Mouse (Mus musculus) layer of hippocampus, adult 2 months (tissue): ENCODE data around the gene Uvrag. TPM values are rescaled to one million over a fixed set of nuclear protein-coding genes. Genes with fewer than 3 reads are reported as not detected.
"Not testable (repeated sequence)": the region's sequence is repeated elsewhere in the genome, so short reads cannot be mapped to it uniquely, and the experiment has no call there.

Source experiments
- DNase-seq, 2 experiments: peaks; one replicate each; pipeline ENCODE4 v3.0.0; 2022; ENCODE audit warnings: low spot score in 2 of 2
- H3K27ac ChIP-seq: fragments of 200-600 bp; 2 replicates; pipeline ENCODE4 v1.8.1; 2022
- H3K4me3 ChIP-seq: fragments of 200-600 bp; 2 replicates; pipeline ENCODE4 v1.8.1; 2022; ENCODE audit warnings: mild to moderate bottlenecking
- CTCF ChIP-seq: fragments of 200-600 bp; conservative IDR thresholded peaks from 2 replicates; pipeline ENCODE4 v1.8.1; 2022; ENCODE audit warnings: antibody characterized with exemption, mild to moderate bottlenecking, moderate library complexity
- total RNA-seq, 2 experiments: library from RNA; stranded (reverse); gene quantifications; 2 replicates each; pipeline ENCODE4 v1.2.3; 2021

The Uvrag gene
- total RNA-seq, 2 experiments from 2014 or later: 48.9 to 52.4 TPM

DNA sequence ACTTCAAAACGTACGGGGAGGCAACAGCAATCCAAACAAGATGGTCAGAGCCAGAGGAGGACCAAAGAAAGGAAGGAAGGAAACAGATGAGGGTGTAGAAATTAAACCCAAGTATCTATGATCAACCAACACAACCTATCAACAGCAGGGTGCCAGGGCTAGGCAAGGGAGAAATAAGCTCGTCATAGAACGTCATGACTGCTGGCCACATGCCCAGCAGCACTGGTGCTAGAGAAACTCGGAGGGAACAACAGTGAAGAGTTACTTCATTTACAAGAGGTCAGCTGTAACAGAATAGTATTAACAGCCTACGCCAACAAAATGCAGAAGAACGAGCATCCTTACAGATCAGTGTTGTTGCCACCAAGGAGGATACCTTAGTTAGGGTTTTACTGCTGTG lies 73.2 kb downstream of the Uvrag start:
- Histone ChIP-seq H3K27ac (peak overlapping the region; percentile 36), H3K4me3 (no peak overlapping the region)
- DNase-seq: no peak
- TF ChIP-seq CTCF: no peak

DNA sequence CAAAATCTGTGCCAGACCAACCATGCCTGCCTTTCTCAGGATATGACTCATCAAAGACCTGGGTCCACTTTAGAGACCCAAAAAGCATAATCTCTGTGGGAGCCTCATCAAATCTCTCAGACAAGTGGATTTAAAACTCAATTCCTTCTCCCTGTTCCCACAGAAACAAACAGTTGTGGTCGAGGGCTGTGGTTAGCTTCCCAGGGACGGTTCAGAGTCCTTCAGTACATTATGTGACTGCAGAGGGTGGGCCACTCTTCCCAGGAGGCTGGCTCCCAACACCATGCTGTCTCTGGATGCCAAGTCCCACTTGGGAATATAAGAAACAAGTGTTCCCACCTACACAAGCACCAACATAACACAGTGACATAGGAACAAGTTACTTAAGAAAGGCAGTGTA lies 75.0 kb downstream of the Uvrag start:
- no peak for DNase-seq
- H3K27ac ChIP-seq: no peak overlapping the region
- H3K4me3 ChIP-seq: no peak overlapping the region
- TF ChIP-seq CTCF: no peak

GRCm38 (mm10) chr7:99065391-99065831 lies 75.5 kb downstream of the Uvrag start:
- no peak overlapping the region for H3K27ac ChIP-seq
- TF ChIP-seq CTCF: no peak

DNA sequence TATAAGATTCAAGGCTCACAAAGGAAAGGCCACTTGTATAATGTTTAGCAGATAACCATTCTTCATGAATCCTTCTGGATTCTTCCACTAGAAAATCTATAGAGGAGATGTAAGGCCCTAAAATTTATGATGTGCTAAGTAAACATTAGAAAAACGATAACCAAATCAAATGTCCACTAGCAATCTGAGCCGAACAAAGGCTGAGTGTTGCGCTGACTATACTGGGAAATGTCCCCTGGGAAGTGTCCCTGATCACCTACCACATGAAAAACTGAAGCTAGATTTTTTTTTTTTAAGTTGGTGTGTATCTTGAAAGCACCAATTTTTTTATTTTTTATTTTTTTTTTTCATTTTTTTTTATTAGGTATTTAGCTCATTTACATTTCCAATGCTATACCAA lies 76.1 kb downstream of the Uvrag start:
- Histone ChIP-seq H3K27ac (no peak overlapping the region), H3K4me3 (no peak overlapping the region)
- no peak for DNase-seq
- TF ChIP-seq CTCF: no peak

More at GRCm38 (mm10) chr7:99065391-99065831, 75.5 kb downstream of the Uvrag start:
- no peak overlapping the region for H3K4me3 ChIP-seq
- DNase-seq: no peak

- not testable (repeated sequence) for DNase-seq, H3K4me3 ChIP-seq, H3K27ac ChIP-seq
- peak; percentile 70 for TF ChIP-seq CTCF
Measured at GRCm38 (mm10) chr7:99062263-99062662, 78.7 kb downstream of the Uvrag start.

GRCm38 (mm10) chr7:99061056-99061680 lies 79.8 kb downstream of the Uvrag start:
- Histone ChIP-seq H3K27ac (no peak overlapping the region), H3K4me3 (no peak overlapping the region)
- no peak for DNase-seq
- no peak for TF ChIP-seq CTCF

DNA sequence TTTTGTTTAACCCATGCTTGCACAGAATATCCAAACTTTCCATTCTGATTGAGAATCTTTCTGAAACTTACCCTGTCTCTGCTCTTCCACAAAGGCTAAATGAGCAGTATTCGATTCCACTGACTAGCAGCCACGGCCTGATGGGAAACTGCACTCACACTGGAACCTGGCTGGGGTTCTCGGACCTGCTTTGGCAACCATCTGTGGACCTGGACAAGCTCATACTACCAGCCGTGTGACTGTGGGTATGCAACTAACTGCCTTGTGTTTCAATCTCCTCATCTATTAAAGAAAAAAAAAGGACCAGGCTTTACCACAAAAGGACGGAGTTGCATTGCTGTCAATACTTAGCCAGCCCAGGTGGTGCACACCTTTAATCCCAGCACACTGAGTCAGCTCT lies 80.5 kb downstream of the Uvrag start:
- Histone ChIP-seq H3K4me3 (no peak overlapping the region), H3K27ac (no peak overlapping the region)
- TF ChIP-seq CTCF: no peak
- no peak for DNase-seq

DNA sequence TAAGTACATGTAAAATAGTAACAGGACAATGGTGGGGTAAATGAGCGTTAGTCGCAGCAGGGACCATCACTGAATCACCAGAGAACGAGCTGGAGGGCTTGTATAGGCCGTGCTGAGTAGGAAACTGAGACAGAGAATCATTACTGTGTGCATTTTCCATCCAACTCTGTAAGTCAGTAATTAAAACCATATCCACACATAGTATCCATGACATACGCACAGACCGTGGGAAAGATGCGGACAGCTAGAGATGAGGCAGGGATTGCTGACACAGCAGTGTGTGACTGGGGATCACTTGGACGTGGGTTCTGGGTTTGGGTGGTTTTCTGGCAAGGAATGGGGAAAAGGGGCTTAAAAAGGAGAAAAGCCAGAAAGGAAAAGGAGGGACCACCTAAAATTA lies 81.0 kb downstream of the Uvrag start:
- H3K4me3 ChIP-seq: no peak overlapping the region
- no peak for DNase-seq
- no peak for TF ChIP-seq CTCF
- H3K27ac ChIP-seq: no peak overlapping the region

GRCm38 (mm10) chr7:99057053-99057630 lies 83.8 kb downstream of the Uvrag start:
- Histone ChIP-seq H3K27ac (no peak overlapping the region), H3K4me3 (no peak overlapping the region)
- TF ChIP-seq CTCF: no peak
- DNase-seq: no peak

DNA sequence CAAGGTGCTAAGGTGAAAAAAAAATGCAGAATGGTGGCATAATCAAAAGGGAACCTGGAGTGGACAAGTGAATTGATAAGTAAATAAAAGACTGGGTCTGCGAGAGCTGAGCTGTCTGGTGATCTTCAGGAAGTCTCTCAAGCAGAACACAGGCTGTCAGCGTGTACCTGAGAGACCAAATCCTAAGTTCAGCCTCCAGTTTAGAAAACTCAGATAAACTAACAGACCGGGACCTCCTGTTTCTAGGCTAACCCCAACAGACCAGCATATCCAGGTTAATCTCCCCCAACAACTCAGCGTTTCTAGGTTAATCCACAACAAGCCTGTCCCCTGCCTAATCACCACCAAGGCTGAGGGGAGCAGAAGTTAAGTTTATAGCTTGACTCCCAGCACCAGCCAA lies 87.3 kb downstream of the Uvrag start:
- no peak for TF ChIP-seq CTCF
- H3K4me3 ChIP-seq: no peak overlapping the region
- no peak for DNase-seq

DNA sequence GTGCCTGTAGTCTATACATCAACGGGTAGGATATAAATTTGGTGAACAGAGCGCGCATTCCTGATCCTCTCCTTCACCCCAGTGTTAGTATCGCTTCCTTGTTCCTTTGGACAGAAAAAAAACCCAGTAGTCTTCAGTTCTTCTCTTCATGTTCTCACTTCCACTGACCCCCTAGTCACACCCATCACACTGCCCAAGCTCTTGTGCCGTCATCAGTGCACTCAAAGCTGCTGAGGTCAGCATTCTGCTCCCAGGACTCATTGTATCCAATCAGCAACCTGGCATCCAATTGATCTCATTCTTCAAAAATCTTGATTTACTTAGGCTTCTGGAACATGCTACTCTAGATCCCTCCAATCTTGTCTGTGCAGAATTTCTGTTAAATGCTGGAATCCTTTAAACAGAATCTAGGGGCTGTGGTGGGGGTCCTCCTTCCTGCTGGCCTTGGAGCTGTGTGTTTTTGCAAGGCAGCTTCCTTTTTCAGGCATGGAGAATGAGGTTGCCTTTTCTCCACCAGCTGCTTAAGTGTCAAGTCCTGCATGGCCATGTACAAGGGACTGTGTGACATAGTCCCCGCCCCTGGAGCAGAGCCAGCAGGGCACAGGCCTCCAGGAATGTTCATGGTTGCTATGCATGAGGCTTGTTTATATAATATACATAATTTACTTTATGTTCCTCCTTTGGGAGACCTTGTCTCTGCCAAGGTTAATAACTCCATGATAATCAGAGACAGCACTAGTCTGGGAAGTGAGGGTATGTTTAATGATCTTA lies 88.3 kb downstream of the Uvrag start:
- no peak for DNase-seq
- H3K27ac ChIP-seq: no peak overlapping the region
- no peak overlapping the region for H3K4me3 ChIP-seq
- no peak for TF ChIP-seq CTCF

More for the DNA sequence above, 87.3 kb downstream of the Uvrag start:
- H3K27ac ChIP-seq: no peak overlapping the region

- no peak overlapping the region for H3K4me3 ChIP-seq
- TF ChIP-seq CTCF: no peak
- peak overlapping the region; percentile 32; the same call in 1 of the 2 replicates for H3K27ac ChIP-seq
Measured at GRCm38 (mm10) chr7:99050882-99051281, 90.1 kb downstream of the Uvrag start.

DNA sequence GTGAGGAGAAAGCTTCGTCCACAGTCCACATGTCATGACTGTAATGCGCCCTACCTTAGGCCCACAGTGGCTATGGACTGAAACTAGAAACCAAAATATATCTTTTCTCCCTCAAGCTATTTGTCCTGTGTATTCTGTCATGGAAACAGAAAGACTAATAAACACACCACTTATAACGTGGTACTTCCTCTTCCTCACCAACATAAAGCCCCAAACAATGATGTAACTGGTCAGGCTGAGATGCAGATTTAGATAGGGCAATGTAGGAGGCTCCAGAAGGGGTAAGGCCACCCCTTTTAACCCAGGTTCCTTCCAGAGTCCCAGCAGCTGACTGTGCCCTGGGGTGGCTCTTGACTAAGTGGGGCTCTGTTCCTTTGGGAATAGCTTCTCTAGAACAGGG lies 91.0 kb downstream of the Uvrag start:
- TF ChIP-seq CTCF: no peak
- DNase-seq: no peak
- H3K27ac ChIP-seq: no peak overlapping the region

More at GRCm38 (mm10) chr7:99050882-99051281, 90.1 kb downstream of the Uvrag start:
- DNase-seq: no peak

More for the DNA sequence above, 91.0 kb downstream of the Uvrag start:
- H3K4me3 ChIP-seq: no peak overlapping the region
